Mouse (Mus musculus): Measurements from ENCODE around the gene Hspb1.

Hspb1 gene

DNA sequence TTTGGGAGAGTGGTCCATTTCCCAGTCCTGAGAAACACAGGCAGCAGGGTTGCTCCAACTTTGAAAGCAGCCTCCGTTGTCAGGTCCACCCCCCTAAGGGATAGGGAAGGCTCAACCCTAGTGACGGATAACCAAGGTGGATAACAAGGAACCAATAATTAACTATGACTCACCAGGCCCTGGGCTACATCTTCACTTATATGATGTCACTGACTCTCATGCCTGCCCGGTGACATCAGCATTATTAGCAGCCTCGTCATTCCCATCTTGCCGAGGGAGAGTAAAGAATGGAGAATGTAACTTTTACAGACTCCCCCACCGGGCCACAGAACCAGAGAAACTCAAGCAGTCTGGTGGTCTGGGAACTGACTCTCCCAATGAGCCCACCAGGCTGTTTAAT lies 3.1 kb upstream of the Hspb1 start:
- DNase-seq (ENCODE audit: extremely low spot score, low spot score), result no peak

DNA sequence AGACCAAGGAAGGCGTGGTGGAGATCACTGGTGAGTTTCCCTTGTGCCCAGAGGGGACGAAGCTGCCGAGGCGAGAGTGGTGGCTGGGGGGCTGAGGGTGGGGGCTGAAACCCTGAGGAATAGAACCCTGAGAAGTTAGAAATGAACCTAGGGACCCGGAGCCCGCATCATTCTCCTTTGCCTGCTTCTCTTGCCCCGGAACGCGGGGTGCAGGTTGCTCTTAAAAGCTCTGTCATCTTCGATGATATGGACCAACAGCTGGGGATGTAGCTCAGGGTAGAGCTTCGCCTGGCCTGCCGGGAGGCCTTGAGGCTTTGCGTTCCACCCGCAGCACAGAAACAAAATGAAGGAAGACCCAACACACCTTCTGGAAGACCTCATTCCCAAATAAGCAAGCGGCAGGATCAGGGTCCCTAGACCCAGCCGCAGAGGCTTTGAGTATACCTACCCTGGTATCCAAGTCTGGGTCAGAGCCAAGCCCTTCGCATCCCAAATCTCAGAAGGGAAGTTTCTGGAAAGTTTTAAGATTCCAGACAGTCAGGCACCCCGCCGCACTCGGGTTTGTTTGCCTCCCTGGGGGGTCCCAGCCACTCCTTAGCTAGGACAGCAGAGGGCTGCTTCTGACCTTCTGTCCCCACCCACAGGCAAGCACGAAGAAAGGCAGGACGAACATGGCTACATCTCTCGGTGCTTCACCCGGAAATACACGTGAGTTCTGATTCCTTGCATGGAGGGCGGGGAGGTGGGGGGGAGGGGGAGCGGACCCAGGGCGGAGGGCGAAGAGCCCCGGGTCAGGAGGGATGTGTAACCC lies 891 bp downstream of the Hspb1 start:
- DNase-seq (ENCODE audit: extremely low spot score, low spot score), result peak; percentile 38

DNA sequence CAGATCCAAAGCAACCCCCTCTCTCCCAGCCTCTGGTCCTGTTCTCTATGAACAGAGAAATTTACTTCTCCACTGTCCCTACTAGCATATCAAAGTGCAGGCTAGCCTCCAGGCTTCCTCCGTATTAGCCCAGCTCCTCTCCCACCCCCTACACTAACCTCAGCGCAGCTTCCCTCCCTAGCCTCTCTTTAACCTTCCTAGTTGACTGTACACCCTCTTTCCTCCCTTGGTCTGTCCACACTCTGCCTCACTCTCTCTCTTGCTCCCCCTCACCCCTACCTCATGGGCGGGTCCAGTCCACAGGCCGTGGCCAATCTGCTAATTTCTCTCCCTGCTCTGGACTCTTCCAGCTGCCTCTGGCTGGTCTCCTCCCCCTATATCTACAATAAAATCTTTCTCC lies 2.6 kb downstream of the Hspb1 start:
- DNase-seq (ENCODE audit: extremely low spot score, low spot score), result no peak

DNA sequence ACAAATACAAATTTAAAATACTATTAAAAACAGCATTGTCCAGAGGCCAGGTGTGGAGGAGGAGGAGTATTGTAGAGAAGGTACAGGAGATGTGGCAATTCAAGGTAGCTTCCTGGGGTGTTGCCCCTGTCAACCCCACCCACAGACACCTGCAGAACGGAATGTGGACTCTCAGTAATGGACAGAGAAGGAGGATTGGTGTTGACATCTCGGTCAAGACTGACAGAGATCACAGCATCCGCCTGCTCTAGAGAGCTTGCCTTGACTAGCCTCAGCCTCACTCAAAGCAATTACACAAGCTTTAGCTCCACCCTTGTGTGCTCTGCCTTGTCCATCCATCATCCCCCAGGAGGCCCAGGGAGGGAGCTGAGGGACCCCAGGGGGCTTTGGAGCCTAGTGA lies 3.2 kb downstream of the Hspb1 start:
- DNase-seq (ENCODE audit: extremely low spot score, low spot score), result no peak

DNA sequence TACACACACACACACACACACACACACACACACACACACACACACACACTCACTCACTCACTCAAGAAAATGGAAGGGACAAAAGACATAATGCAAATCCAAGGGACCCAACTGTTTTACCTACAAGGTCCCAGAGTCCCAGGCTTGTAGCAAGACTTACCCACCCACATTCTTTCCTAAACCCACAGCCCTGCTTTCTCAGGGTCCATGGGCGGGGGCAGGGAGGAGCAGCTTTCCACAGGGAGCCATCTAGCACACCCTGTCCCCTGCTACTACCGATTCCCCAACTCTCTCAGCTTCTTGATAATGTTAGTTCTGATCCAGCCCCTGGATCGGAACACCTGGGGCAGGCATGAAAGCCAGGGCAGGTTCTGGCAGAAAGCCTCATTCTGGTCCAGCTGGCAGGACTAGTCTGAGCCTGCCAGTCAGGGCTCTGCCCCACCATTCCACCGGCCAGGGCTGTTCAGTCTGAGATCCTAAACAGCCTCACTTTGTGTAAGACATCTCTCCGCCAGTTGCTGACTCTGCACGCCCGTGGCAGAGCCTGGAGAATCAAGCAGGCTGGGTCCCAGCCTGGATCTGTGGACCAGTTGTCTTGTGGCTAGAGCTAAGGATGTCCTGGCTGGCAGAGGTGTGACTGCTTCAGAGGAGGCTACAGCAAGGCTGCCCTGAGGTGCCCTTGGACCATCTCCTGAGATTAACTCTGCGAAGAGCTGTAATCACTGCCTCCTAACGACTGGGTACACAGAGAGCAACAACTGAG lies 5.1 kb downstream of the Hspb1 start:
- no peak for DNase-seq (ENCODE audit: extremely low spot score, low spot score)

DNA sequence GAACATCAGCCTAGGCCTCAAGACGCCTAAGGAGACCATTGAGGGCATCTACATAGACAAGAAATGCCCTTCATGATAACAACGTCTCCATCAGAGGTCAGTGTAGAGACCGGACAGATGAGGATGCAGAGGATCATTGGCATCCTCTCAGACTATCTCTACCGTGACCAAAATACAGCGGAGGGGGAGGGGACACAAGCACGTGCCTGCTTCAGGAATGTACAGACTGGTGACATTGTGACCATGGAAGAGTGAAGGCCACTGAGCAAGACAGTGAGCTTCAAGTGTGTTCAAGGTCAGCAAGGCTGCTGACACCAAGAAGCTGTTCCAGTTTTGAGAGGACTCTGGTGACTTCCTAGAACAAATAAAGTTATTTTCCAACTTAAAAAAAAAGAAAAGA lies 7.2 kb downstream of the Hspb1 start:
- no peak for DNase-seq (ENCODE audit: extremely low spot score, low spot score)

DNA sequence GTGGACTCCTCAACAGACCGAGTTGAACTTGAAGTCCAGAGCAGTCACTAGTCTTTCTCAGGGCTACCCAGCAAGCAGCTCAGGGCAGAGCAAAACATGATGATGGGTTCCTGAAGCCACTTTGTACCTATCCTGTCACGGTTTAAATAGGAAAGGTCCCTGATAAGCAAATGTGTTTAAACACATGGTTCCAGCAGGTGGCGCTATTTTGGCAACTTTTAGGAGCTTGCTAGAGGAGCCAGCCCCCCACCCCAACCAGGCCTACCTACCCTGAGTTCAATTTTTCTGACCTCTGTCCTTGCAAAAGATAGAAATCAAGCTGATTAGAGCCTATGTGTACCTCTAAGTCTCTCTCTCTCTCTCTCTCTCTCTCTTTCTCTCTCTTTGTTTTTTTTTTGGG lies 10.3 kb downstream of the Hspb1 start:
- peak; percentile 47 for DNase-seq (ENCODE audit: extremely low spot score, low spot score)

DNA sequence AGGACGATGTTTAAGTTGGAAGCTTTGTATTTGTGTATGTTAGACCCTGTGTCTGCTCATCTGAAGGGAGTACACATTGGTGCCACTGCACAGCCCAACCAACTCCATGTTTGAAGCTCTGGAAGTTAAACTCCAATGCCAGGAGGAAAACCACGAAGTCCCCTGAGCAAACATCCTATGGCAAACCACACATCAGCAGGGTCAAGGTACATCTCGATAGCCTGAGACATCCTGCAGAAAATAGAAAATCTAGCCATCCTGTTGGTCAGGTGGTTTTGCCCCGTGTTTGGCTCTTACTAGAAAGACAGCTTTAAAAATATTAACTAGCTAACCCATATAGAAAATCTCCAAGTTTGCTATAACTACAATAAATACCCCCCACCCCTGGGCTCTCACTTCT lies 11.3 kb downstream of the Hspb1 start:
- no peak for DNase-seq (ENCODE audit: extremely low spot score, low spot score)

DNA sequence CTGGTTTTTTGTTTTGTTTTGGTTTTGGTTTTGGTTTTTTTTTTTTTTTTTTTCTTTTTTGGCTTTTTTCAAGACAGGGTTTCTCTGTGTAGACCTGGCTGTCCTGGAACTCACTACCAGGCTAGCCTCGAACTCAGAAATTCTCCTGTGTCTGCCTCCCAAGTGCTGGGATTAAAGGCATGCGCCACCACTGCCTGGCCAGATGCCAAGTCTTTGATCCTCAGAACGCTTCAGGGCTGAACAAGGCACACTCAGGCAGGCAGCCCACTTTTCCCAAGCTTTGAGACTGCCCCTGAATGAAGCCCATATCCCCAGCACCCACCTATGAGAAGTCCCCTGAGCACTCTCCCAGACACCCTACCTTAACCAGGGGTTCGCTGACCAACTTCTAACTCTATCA lies 12.1 kb downstream of the Hspb1 start:
- no peak for DNase-seq (ENCODE audit: extremely low spot score, low spot score)

DNA sequence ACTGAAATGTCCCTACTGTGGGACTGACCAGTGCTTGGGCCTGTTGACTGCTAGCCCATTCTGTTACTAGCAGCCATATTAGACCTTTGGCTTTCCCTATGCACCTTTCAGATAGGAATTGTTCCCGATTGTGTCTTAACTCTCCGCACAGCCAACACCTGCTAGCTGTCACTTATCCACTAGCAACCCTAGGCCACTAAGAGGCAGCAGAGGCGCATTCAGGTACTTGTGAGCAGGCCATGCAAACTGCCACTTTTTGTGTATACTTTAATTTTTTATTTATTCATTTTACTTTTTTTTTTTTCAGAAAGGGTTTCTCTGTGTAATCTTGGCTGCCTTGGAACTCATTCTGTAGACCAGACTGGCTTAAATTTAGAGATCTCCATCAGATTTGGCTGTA lies 13.0 kb downstream of the Hspb1 start:
- no peak for DNase-seq (ENCODE audit: extremely low spot score, low spot score)

DNA sequence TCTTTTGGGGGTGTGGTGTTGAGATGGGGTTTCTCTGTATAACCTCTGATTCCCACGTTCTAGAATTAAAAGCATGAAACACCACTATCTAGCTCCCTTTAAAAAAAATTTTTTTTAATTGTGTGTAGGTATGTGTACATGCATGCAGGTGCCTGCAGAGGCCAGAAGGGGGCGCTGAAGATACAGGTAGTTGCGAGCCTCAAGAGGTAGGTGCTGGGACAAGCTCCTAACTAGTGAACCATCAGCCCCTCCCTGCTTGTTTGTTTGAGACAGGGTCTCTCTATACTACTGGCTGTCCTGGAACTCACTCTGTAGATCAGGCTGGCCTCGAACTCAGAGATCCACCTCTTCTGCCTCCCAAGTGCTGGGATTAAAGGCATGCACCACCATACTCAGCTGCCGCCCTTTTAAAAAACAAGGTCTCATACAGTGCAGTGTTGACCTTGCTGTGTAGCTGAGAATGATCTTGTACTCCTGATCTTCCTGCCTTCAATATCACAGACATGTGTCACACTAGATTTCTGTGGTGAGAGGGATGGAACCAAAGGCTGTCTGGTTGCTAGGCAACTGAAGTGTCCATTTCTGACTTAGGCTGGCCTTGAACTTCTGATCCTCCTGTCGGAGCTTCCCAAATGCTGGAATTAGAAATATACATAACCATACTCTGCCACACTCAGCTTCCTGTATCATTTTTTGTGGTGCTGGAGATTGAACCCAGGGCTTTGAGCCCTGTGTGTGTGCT lies 13.8 kb downstream of the Hspb1 start:
- DNase-seq (ENCODE audit: extremely low spot score, low spot score), result no peak

DNA sequence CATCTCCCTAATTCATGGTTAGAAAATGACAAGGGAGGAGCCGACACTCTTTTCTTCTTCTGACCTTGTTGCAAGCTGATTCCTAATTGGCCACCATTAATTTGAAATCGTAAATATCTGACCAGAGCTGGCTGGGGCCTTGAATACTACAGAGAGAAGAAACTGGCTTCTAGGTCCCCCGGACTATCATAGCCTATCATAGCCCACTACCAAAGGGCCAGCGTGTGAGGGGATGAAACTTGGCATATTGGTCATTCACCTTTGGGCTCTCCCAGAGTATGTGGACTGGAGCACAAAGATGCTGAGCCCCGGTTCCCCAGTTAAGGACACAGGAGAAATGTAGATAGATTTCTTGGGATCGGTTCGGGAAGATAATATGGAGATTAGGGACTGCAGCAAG lies 15.3 kb downstream of the Hspb1 start:
- no peak for DNase-seq (ENCODE audit: extremely low spot score, low spot score)

DNA sequence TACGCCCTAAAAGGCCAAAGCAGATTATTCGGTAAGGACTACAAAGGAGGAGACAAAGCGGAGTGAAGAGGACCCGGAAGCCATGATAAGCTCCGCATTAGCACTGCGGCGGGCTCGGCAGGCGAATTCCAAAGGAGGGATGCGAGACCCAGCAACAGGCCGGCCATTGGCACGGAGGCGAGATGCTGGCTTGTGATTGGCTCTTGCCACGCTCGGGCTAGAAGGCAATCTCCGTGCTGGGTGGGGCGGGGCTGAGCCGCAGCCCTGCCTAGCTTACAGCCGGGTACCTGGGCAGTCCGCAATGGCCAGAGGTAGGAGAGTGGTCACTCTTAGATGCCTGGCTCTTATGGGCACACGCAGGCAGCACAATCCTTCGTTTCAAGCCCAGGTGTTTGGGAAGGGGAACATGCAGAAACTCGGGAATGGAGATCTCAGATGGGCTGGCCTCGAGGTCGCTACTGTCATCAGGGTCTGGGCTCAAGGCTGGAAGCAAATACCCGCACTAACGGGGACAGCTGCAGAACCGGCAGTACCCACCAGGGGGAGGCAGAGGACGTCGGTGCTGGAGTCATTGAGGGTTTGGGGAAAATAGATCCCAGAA lies 15.9 kb downstream of the Hspb1 start:
- peak; percentile 97 for DNase-seq (ENCODE audit: extremely low spot score, low spot score)

DNA sequence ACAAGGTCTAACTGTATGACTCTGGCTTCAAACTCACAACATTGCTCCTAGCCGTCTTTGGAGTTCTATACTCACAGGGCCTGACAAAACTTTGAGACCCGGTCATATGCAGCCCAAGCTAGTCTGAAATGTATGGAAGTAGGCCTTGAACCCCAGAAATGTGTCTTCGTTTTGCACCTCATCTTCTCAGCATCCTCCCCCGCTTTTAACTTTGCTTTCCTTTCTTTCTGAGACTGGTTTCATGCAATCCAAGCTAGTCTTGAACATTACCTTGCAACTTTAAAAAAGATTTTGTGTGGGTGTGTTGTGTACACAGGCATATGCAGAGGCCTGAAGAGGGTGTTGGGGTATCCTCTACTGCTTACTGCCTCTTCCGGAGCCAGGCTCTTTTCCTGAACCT lies 16.5 kb downstream of the Hspb1 start:
- DNase-seq (ENCODE audit: extremely low spot score, low spot score), result no peak

DNA sequence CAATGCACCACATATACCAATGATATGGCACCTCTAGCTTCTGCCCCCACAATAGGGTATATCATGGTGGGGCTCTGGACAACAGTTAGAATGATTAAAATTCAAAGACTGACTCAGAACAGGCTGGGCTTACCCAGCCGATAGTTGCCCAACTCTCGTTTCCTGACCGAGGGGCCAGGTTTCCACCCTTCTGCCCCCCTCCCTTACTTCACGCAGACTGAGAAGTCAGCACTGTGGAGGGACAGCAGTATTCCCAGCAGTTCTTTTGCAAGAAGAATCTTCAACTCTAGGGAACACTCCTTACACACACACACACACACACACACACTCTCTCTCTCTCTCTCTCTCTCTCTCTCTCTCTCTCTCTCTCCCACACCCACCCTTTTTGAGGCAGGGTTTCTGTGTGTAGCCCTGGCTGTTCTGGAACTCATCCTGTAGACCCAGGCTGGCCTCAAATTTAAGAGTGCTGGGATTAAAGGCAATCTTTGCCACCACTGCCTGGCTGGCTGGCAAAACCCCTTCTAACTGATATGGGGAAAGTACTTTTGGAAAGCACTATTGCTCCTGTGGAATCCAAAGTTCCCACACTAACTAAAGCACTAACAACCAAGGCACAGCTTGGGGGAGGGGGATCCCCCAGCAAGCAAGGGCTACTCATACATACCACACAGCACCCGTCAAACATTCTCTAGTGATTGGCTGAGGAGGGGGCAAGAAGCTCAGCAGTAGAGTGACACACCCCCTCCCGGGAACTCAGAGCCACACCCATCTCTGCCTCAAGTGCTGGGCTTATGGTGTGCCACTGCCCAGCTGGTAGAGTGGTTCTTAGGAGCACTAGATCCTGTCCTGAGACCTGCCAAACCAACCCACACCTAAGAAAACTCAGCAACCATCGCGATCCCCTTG lies 17.9 kb downstream of the Hspb1 start:
- DNase-seq (ENCODE audit: extremely low spot score, low spot score), result no peak

DNA sequence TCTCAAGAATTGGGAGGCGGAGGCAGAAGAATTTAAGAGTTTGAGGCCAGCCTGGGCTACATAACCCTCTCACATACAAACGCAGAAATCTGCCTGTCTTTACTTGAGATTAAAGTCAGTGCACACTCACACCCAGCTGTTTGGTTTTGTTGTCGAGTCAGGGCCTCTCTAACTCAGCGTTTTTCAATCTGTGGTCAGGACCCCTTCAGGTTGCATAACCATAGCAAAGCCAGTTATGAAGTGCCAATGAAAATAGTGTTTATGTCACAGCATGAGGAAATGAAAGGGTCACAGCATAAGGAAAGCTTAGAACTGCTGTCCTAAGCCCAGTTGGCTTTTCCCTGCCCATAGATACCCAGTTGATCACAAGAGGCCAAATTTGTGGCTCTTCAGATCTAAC lies 19.1 kb downstream of the Hspb1 start:
- DNase-seq (ENCODE audit: extremely low spot score, low spot score), result no peak

DNA sequence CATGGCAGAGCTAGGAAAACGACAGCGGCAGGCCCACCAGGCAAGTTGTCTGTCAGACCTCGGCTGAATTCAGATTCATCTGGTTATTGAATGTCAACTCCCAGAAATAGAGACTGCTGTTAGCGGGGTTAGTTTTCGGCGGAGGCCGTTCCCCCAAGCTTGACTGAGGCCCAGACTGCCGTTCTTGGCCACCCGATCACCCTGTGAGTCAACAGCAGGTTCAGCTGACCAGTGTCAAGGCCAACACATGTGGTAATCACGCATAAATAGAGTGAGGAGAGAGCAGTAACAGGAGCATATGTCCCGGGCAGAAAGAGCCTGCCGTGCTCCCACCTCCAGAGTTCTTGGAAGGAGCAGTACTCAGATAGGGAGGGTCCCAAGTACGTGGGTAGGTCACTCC lies 19.5 kb downstream of the Hspb1 start:
- no peak for DNase-seq (ENCODE audit: extremely low spot score, low spot score)

DNA sequence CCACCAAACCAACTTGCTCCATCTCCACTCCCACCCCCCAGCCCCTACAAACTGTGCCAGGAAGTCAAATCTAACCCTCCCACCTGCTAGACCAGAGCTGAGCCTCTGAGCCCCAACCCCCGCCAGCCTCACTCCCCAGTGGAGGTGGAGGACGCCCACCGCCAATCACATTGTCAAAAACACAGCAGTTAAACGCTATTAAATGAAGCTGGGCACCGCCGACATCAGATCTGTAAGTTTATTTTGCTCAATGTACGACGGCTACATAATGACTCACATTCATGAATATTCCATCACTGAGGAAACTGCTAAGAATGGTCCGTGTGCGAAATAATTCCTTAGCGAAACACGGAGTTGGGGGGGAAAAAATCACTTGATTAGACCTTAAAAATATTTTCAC lies 20.5 kb downstream of the Hspb1 start:
- DNase-seq (ENCODE audit: extremely low spot score, low spot score), result no peak

DNA sequence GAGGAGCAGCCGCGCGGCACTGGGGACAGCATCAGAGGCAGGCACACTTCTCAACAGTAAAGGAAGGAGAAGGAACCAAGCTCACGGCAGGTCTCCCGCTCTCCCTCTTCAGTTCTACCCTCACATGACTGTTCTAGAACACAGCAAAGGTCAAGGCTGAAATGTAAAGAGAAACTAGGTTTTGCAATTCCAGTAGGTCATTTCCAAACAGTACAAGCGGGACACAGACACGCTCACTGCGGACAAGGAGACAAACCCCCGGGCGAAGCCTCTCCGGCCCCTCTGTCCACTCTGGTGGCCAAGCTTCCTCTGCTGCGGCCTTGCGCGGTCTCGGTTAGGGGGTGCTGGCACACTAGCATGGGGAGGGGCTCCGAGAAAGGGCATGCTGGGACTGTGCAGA lies 21.3 kb downstream of the Hspb1 start:
- DNase-seq (ENCODE audit: extremely low spot score, low spot score), result no peak

DNA sequence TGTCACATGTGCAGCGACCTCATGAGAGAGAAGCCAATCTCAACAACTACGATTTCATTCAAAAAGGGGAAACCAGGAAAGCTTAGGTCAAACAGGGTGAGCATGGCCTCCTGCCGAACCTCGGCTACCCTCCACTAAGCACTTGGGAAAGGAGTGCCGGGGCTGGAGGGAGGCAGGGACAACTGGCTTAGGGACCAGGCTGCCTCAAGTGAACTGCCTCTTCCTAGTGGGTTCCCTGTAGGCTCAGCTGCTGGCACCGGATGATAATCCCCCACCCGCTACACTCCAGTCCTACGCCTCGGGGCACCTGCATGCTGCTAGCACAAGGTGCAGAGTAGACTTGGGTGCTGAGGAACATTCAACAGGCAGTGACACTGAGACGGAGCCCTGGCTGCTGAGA lies 21.9 kb downstream of the Hspb1 start:
- no peak for DNase-seq (ENCODE audit: extremely low spot score, low spot score)

DNA sequence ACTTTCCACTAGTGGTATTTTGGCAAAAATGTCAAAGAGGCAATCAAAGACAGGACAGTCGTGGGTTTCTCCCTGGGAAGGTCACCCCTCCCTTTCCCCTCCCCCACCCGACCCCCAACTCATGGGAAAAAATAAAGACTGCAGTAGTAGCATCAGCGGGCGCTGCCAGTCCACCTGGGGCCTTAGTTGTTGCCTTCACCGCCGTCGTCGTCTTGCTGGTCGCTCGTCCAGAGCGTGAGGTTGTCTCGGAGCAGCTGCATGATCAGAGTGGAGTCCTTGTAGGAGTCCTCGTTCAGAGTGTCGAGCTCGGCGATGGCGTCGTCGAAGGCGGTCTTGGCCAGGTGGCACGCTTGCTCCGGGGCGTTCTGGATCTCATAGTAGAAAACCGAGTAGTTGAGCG lies 23.1 kb downstream of the Hspb1 start:
- DNase-seq (ENCODE audit: extremely low spot score, low spot score), result no peak

All from neural tube, embryonic 10.5 days (tissue).